In the genomic region with DNA sequence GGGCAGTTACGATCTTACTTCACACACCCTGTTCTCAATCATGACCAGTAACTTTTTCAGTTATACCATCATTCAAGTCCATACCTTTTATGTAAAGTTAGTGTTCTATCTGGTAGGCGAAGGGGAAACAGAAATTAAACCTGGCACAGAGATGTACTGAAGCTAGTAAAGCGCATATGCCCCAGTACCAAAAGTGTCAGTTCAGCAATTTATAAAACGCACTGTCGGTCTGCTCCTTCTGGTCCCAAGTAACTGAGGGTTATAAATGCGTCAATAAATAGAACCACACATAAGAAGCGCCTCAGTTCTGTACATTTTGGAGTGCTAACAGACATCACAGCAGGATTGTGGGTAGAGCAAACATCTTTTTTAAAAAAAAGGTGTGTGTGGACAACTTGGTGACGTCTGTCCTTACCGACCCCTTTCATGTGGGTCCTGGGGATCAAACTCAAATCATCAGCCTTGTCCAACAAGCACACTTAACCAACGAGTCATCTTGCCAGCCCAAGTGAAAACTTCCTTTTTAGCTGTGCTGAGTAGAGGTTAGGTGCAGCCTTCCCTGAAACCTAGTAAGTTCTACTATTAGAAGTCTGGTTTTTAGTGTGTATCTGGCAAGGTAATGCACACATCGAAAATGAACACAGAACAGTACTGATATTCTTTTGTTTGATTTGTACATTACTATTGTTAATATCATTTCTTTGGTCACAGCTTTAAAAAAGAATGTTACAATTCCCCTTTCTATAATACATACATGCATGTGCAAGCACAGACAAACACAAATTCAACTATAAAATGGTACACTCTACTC, we compare ENCODE assay signal across 19 mouse cellular contexts.
DNase-seq lines count a peak whose midpoint lies in the region; ATAC-seq and TF ChIP-seq lines count a peak whose summit lies in the region.
"Had no signal": no experiment of that assay in that cellular context is flagged by ENCODE, and none has a peak within 500 bp of the region (broad histone marks: within the 10 kb centered on the region; RNA-seq: fewer than 3 reads in every experiment).

No protein-coding gene starts in this region.

- peaks cover 47 to 55% of the 10 kb centered on the region in 2 experiments for H3K4me1 ChIP-seq in MEL (ENCODE audit: control insufficient read depth in 1 of 2, insufficient read depth in 2 of 2, low read length in 2 of 2)
- H3K4me1 ChIP-seq: intestine, embryonic 15.5 days; stomach, embryonic 15.5 days had no signal

- H3K27me3 ChIP-seq in MEL (ENCODE audit: control insufficient read depth in 1 of 2, insufficient read depth in 2 of 2, low read length in 2 of 2): no peaks in the 10 kb centered on the region
- H3K27me3 ChIP-seq: intestine, embryonic 15.5 days; limb, embryonic 12.5 days; neural tube, embryonic 13.5 days; stomach, embryonic 15.5 days had no signal

- no peak for DNase-seq in layer of hippocampus, adult 2 months (ENCODE audit: low spot score in 2 of 2)
- DNase-seq in layer of hippocampus, adult 11-12 months (ENCODE audit: low spot score): no peak
- DNase-seq in CD4-positive helper T cell, adult 2 months (ENCODE audit: low read depth, low spot score): peak; percentile 83
- DNase-seq in MEL (ENCODE audit: low read depth, low spot score) (peak; percentile 46), adipocyte (ENCODE audit: low spot score) (no peak)
- no peak for DNase-seq in cerebellum, postnatal 25 days
- DNase-seq: cerebellum, adult 9-10 months; gastrocnemius, postnatal 36 days; kidney, postnatal 10 days; right cerebral cortex, postnatal 14 days had no signal

- peaks cover 0 to 79% of the 10 kb centered on the region in 2 experiments; a peak in 2 of 4 replicates for H3K36me3 ChIP-seq in MEL (ENCODE audit: control insufficient read depth in 1 of 2, insufficient read depth in 2 of 2, low read length in 2 of 2)
- H3K36me3 ChIP-seq: embryonic facial prominence, embryonic 10.5 days; intestine, embryonic 15.5 days; limb, embryonic 12.5 days; neural tube, embryonic 13.5 days; stomach, embryonic 15.5 days had no signal

- no peaks in the 10 kb centered on the region for H3K9me3 ChIP-seq in MEL (replicated peaks; ENCODE audit: insufficient read depth, low read length)
- H3K9me3 ChIP-seq: embryonic facial prominence, embryonic 10.5 days; intestine, embryonic 15.5 days; limb, embryonic 12.5 days; neural tube, embryonic 13.5 days; stomach, embryonic 15.5 days had no signal

- H3K27ac ChIP-seq in layer of hippocampus, adult 2 months: peak overlapping the region; percentile 65; the same call in 1 of the 2 replicates
- H3K27ac ChIP-seq in MEL (ENCODE audit: control insufficient read depth, low read depth, low read length): peak overlapping the region; percentile 87
- H3K27ac ChIP-seq: embryonic facial prominence, embryonic 10.5 days; intestine, embryonic 15.5 days; limb, embryonic 12.5 days; neural tube, embryonic 13.5 days; stomach, embryonic 15.5 days had no signal

- no peak for TF ChIP-seq POLR2A in MEL (IDR thresholded peaks at IDR 0.05; ENCODE audit: control insufficient read depth in 1 of 2, insufficient read depth in 1 of 2, low read depth in 1 of 2, low read length in 2 of 2, poor library complexity in 1 of 2)

- TF ChIP-seq RAD21 in MEL (IDR thresholded peaks at IDR 0.05; ENCODE audit: low read depth, low read length): no peak

- no peak for TF ChIP-seq EP300 in MEL (IDR thresholded peaks at IDR 0.05; ENCODE audit: low read depth in 1 of 2, low read length in 2 of 2)

- H3K9ac ChIP-seq in MEL (ENCODE audit: control insufficient read depth, low read depth, low read length, poor library complexity, severe bottlenecking): no peak overlapping the region
- H3K9ac ChIP-seq: intestine, embryonic 15.5 days; limb, embryonic 12.5 days; neural tube, embryonic 13.5 days; stomach, embryonic 15.5 days had no signal

- H3K4me3 ChIP-seq in layer of hippocampus, adult 2 months: no peak overlapping the region
- no peak overlapping the region for H3K4me3 ChIP-seq in MEL (ENCODE audit: control insufficient read depth in 1 of 2, insufficient read depth in 1 of 2, low read depth in 2 of 2, low read length in 2 of 2)
- H3K4me3 ChIP-seq: embryonic facial prominence, embryonic 10.5 days; intestine, embryonic 15.5 days; limb, embryonic 12.5 days; neural tube, embryonic 13.5 days; stomach, embryonic 15.5 days had no signal

- H3K79me2 ChIP-seq in MEL (ENCODE audit: control insufficient read depth, insufficient read depth, low read length, poor library complexity): peaks cover 14% of the 10 kb centered on the region

- TF ChIP-seq CTCF in layer of hippocampus, adult 2 months (conservative IDR thresholded peaks at IDR 0.05): no peak
- no peak for TF ChIP-seq CTCF in MEL (IDR thresholded peaks at IDR 0.05 in 2 of 3, conservative IDR thresholded peaks at IDR 0.05 in 1 of 3; ENCODE audit: control insufficient read depth in 1 of 3, insufficient read depth in 1 of 3, low read depth in 2 of 3, low read length in 3 of 3, poor library complexity in 1 of 3, severe bottlenecking in 1 of 3)

- ATAC-seq in megakaryocyte, adult 5-6 weeks (ENCODE audit: poor library complexity, severe bottlenecking): peak; percentile 26
- no peak for ATAC-seq in granulocyte monocyte progenitor cell, adult 5-6 weeks (replicated peaks; ENCODE audit: poor library complexity, severe bottlenecking)
- ATAC-seq: forebrain, embryonic 14.5 days; intestine, embryonic 15.5 days; lung, postnatal 0 days had no signal

TF ChIP-seq in MEL, 35 proteins besides CTCF, POLR2A, EP300 and RAD21:
- peak; percentile 39; the same call in 1 of the 2 replicates for TF ChIP-seq MAFK (IDR thresholded peaks at IDR 0.05; ENCODE audit: borderline replicate concordance, low read depth, low read length)
- no peak for TF ChIP-seq E2F4 (IDR thresholded peaks at IDR 0.05; ENCODE audit: borderline replicate concordance, low read depth, low read length)

Comparison
In these comparisons a context has a peak if more than half of its experiments do, and no peak if none do; other contexts are left out.
1. DNase-seq: peak in CD4-positive helper T cell, adult 2 months (single experiment) and MEL (single experiment); none in layer of hippocampus, adult 2 months (0 of 2), layer of hippocampus, adult 11-12 months (single experiment), cerebellum, postnatal 25 days (0 of 2) and adipocyte (single experiment).